Comparison of ENCODE assay signal across 23 mouse cellular contexts in the genomic region with DNA sequence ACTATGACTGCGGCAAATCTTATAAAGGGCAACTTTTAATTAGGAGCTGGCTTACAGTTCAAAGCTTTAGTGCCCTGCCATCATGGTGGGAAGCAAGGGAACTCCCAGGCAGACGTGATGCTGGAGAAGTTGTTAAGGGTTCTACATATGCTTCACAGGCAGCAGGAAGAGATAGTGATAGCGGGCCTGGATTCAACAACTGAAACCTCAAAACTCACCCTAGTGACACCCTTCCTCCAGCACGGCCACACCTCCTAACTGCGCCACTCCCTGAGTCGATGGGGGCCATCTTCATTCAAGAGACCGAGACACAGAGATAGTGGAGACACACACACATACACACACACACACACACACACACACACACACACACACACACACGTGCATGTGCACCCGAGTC.
"Had no signal": no experiment of that assay in that cellular context is flagged by ENCODE, and none has a peak within 500 bp of the region (broad histone marks: within the 10 kb centered on the region; RNA-seq: fewer than 3 reads in every experiment).

No protein-coding gene starts in this region.

- ATAC-seq: hindbrain, postnatal 0 days had no signal

- DNase-seq: gastrocnemius, postnatal 14 days; gastrocnemius, postnatal 36 days; heart, adult 11 months; heart, adult 2 months; heart, postnatal 14 days; heart, postnatal 36 days; kidney, adult 11 months; kidney, adult 8-10 months; kidney, postnatal 10 days; kidney, postnatal 25 days; kidney, postnatal 4 days had no signal

- H3K36me3 ChIP-seq: heart, embryonic 13.5 days; heart, embryonic 15.5 days; hindbrain, embryonic 13.5 days; hindbrain, embryonic 15.5 days; limb, embryonic 10.5 days; limb, embryonic 12.5 days had no signal

- H3K27me3 ChIP-seq: heart, embryonic 13.5 days; heart, embryonic 15.5 days; hindbrain, embryonic 13.5 days; hindbrain, embryonic 15.5 days; limb, embryonic 12.5 days had no signal

- H3K9me3 ChIP-seq: heart, embryonic 13.5 days; heart, embryonic 15.5 days; hindbrain, embryonic 13.5 days; hindbrain, embryonic 15.5 days; limb, embryonic 10.5 days had no signal

- H3K4me3 ChIP-seq: heart, adult 2 months; heart, embryonic 13.5 days; heart, embryonic 15.5 days; hindbrain, embryonic 13.5 days; hindbrain, embryonic 15.5 days; layer of hippocampus, adult 2 months; left cerebral cortex, adult 2 months; limb, embryonic 10.5 days; limb, embryonic 12.5 days had no signal

- H3K9ac ChIP-seq: heart, embryonic 13.5 days; heart, embryonic 15.5 days; hindbrain, embryonic 13.5 days; hindbrain, embryonic 15.5 days; limb, embryonic 12.5 days; liver, embryonic 14.5 days had no signal

- H3K27ac ChIP-seq: heart, adult 2 months; heart, embryonic 13.5 days; heart, embryonic 15.5 days; hindbrain, embryonic 13.5 days; hindbrain, embryonic 15.5 days; hindbrain, postnatal 0 days; left cerebral cortex, adult 2 months; limb, embryonic 10.5 days; limb, embryonic 12.5 days; liver, embryonic 14.5 days had no signal

- H3K4me2 ChIP-seq: heart, embryonic 11.5 days; heart, embryonic 13.5 days; heart, embryonic 15.5 days; hindbrain, embryonic 13.5 days; hindbrain, embryonic 15.5 days; limb, embryonic 12.5 days; liver, embryonic 11.5 days had no signal
